Comparison of ENCODE assay signal across 8 mouse cellular contexts in genomic region chr16:44141483-44141882, GRCm38 (mm10). TPM values are rescaled to one million over a fixed set of nuclear protein-coding genes. Genes with fewer than 3 reads are reported as not detected.
DNase-seq lines count a peak whose midpoint lies in the region; ATAC-seq and TF ChIP-seq lines count a peak whose summit lies in the region.

No protein-coding gene starts in this region.

- H3K27ac ChIP-seq in lung, embryonic 14.5 days (ENCODE audit: low read depth) = peak overlapping the region; percentile 58; the same call in 1 of the 2 replicates
- 0 out of 2 replicates have a peak overlapping the region, but pooled peaks have one; percentile 11 for H3K27ac ChIP-seq in brown adipose tissue, adult 24 weeks (replicated peaks; ENCODE audit: low read depth, low read length)
- H3K27ac ChIP-seq in hindbrain, embryonic 11.5 days (ENCODE audit: low read depth, low read length) = no peak overlapping the region
- H3K27ac ChIP-seq in liver, embryonic 16.5 days (ENCODE audit: low read length) = peak overlapping the region; percentile 70

- TF ChIP-seq CTCF in lung, embryonic 14.5 days (IDR thresholded peaks at IDR 0.05; ENCODE audit: low read depth) = no peak

- peak overlapping the region; percentile 97 for H3K4me3 ChIP-seq in lung, embryonic 14.5 days (ENCODE audit: low read depth, low read length)
- peak overlapping the region; percentile 32; the same call in 1 of the 2 replicates for H3K4me3 ChIP-seq in brown adipose tissue, adult 24 weeks (ENCODE audit: insufficient read depth, low read depth, low read length)
- H3K4me3 ChIP-seq in hindbrain, embryonic 11.5 days (ENCODE audit: low read depth, low read length) = no peak overlapping the region; the same call in 1 of the 2 replicates
- peak overlapping the region; percentile 43 for H3K4me3 ChIP-seq in liver, embryonic 16.5 days (ENCODE audit: low read depth, low read length)

- no peak for ATAC-seq in lung, embryonic 14.5 days (ENCODE audit: insufficient read depth)
- ATAC-seq in hindbrain, embryonic 11.5 days (ENCODE audit: low FRiP score) = no peak
- ATAC-seq in liver, embryonic 16.5 days (ENCODE audit: low read depth) = no peak

- 0 out of 2 replicates have a peak, but pooled peaks cover 3% of the 10 kb centered on the region for H3K36me3 ChIP-seq in lung, embryonic 14.5 days (ENCODE audit: insufficient read depth)
- H3K36me3 ChIP-seq in hindbrain, embryonic 11.5 days (ENCODE audit: control insufficient read depth, insufficient read depth, low read length) = no peaks in the 10 kb centered on the region
- no peaks in the 10 kb centered on the region for H3K36me3 ChIP-seq in liver, embryonic 16.5 days (ENCODE audit: control insufficient read depth, insufficient read depth)

- peak overlapping the region; percentile 85 for H3K4me2 ChIP-seq in lung, embryonic 14.5 days
- 0 out of 2 replicates have a peak overlapping the region, but pooled peaks have one; percentile 5 for H3K4me2 ChIP-seq in hindbrain, embryonic 11.5 days (replicated peaks; ENCODE audit: low read depth, low read length)
- H3K4me2 ChIP-seq in liver, embryonic 16.5 days (ENCODE audit: low read depth, low read length) = peak overlapping the region; percentile 87

- 37% methylated on average over 6 of the region's 6 CpGs for WGBS in lung, embryonic 14.5 days
- 71% methylated on average over 6 of the region's 6 CpGs for WGBS in hindbrain, embryonic 11.5 days
- 40% methylated on average over 6 of the region's 6 CpGs for WGBS in liver, embryonic 16.5 days (ENCODE audit: insufficient replicate concordance)

- peaks cover 11% of the 10 kb centered on the region; the same call in 1 of the 2 replicates for H3K4me1 ChIP-seq in lung, embryonic 14.5 days (ENCODE audit: insufficient read depth)
- peaks cover 4% of the 10 kb centered on the region; the same call in 1 of the 2 replicates for H3K4me1 ChIP-seq in brown adipose tissue, adult 24 weeks (ENCODE audit: control insufficient read depth, insufficient read depth, insufficient read length, low read length)
- no peaks in the 10 kb centered on the region for H3K4me1 ChIP-seq in hindbrain, embryonic 11.5 days (replicated peaks; ENCODE audit: control insufficient read depth, insufficient read depth, low read length)
- peaks cover 16% of the 10 kb centered on the region for H3K4me1 ChIP-seq in liver, embryonic 16.5 days (ENCODE audit: control insufficient read depth, low read depth, low read length)

- no peaks in the 10 kb centered on the region for H3K27me3 ChIP-seq in lung, embryonic 14.5 days (ENCODE audit: insufficient read depth, low read length)
- no peaks in the 10 kb centered on the region for H3K27me3 ChIP-seq in hindbrain, embryonic 11.5 days (ENCODE audit: control insufficient read depth, insufficient read depth, low read length)
- H3K27me3 ChIP-seq in liver, embryonic 16.5 days (ENCODE audit: control insufficient read depth, insufficient read depth, low read depth, low read length) = no peaks in the 10 kb centered on the region

- peak overlapping the region; percentile 20; the same call in 1 of the 2 replicates for H3K9ac ChIP-seq in lung, embryonic 14.5 days
- H3K9ac ChIP-seq in hindbrain, embryonic 11.5 days (ENCODE audit: low read depth, low read length) = no peak overlapping the region
- H3K9ac ChIP-seq in liver, embryonic 16.5 days (ENCODE audit: low read depth, low read length) = peak overlapping the region; percentile 47

- H3K9me3 ChIP-seq in lung, embryonic 14.5 days (ENCODE audit: low read depth, low read length) = no peaks in the 10 kb centered on the region
- H3K9me3 ChIP-seq in hindbrain, embryonic 11.5 days (ENCODE audit: control insufficient read depth, low read length) = no peaks in the 10 kb centered on the region
- H3K9me3 ChIP-seq in liver, embryonic 16.5 days (replicated peaks; ENCODE audit: control insufficient read depth, low read length) = no peaks in the 10 kb centered on the region

- DNase-seq in lung, embryonic 14.5 days = peak; percentile 45
- DNase-seq in lung, postnatal 14 days = no peak
- peak; percentile 12 for DNase-seq in hindbrain, embryonic 11.5 days (ENCODE audit: low spot score)
- DNase-seq in adrenal gland, postnatal 25 days = no peak
- DNase-seq in spleen, adult 18-20 months = no peak
- DNase-seq in layer of hippocampus, adult 11-12 months (ENCODE audit: low spot score) = no peak

RNA-seq across cellular contexts. Expression of gene Naa50, which starts 1.9 kb away (rescaled TPM):
- polyA plus RNA-seq in lung, embryonic 14.5 days (2014; fragmentation: Nextera tagmentation; extraction: Ambion mirVana) = 79.0 and 82.6 TPM in 2 replicates
- polyA plus RNA-seq in brown adipose tissue, adult 24 weeks (2012; ENCODE audit: insufficient read depth, insufficient read length, missing spikeins) = 48.8 and 61.1 TPM in 2 replicates
- polyA plus RNA-seq in hindbrain, embryonic 11.5 days (2014; fragmentation: Nextera tagmentation; extraction: Ambion mirVana) = 76.0 and 86.1 TPM in 2 replicates
- polyA plus RNA-seq in liver, embryonic 16.5 days (2015; fragmentation: Nextera tagmentation; extraction: Ambion mirVana) = 52.5 and 58.0 TPM in 2 replicates
- 79.9 and 101 TPM in 2 replicates for total RNA-seq in adrenal gland, postnatal 25 days (2021)

RNA-seq across cellular contexts. Expression of gene Atp6v1a, which starts 2.0 kb away (rescaled TPM):
- polyA plus RNA-seq in lung, embryonic 14.5 days (2014; fragmentation: Nextera tagmentation; extraction: Ambion mirVana) = 56.4 and 59.6 TPM in 2 replicates
- polyA plus RNA-seq in brown adipose tissue, adult 24 weeks (2012; ENCODE audit: insufficient read depth, insufficient read length, missing spikeins) = 55.9 and 66.0 TPM in 2 replicates
- polyA plus RNA-seq in hindbrain, embryonic 11.5 days (2014; fragmentation: Nextera tagmentation; extraction: Ambion mirVana) = 73.9 and 82.8 TPM in 2 replicates
- polyA plus RNA-seq in liver, embryonic 16.5 days (2015; fragmentation: Nextera tagmentation; extraction: Ambion mirVana) = 24.8 and 25.4 TPM in 2 replicates
- 149 and 153 TPM in 2 replicates for total RNA-seq in adrenal gland, postnatal 25 days (2021)

RNA-seq across cellular contexts. Expression of gene Usf3, which starts 31.6 kb away (rescaled TPM):
- polyA plus RNA-seq in lung, embryonic 14.5 days (2014; fragmentation: Nextera tagmentation; extraction: Ambion mirVana) = 5.0 and 5.1 TPM in 2 replicates
- polyA plus RNA-seq in brown adipose tissue, adult 24 weeks (2012; ENCODE audit: insufficient read depth, insufficient read length, missing spikeins) = 9.3 and 21.8 TPM in 2 replicates
- 4.7 and 6.6 TPM in 2 replicates for polyA plus RNA-seq in hindbrain, embryonic 11.5 days (2014; fragmentation: Nextera tagmentation; extraction: Ambion mirVana)
- polyA plus RNA-seq in liver, embryonic 16.5 days (2015; fragmentation: Nextera tagmentation; extraction: Ambion mirVana) = 1.4 and 1.5 TPM in 2 replicates
- total RNA-seq in adrenal gland, postnatal 25 days (2021) = 29.2 and 32.3 TPM in 2 replicates

Comparison
In these comparisons a context has a peak if more than half of its experiments do, and no peak if none do; other contexts are left out.
1. DNase-seq: peak in lung, embryonic 14.5 days (single experiment) and hindbrain, embryonic 11.5 days (single experiment); none in lung, postnatal 14 days (single experiment), adrenal gland, postnatal 25 days (single experiment), spleen, adult 18-20 months (0 of 2) and layer of hippocampus, adult 11-12 months (single experiment).
2. H3K4me2 ChIP-seq: peak in every context shown above with its lines; median percentile 87 in liver, embryonic 16.5 days; 85 in lung, embryonic 14.5 days; 5 in hindbrain, embryonic 11.5 days.